Mouse (Mus musculus): ENCODE data around the gene Asl. TPM values are rescaled to one million over a fixed set of nuclear protein-coding genes. Genes with fewer than 3 reads are reported as not detected.

Asl gene
- polyA plus RNA-seq, 1 experiment: 27.9 TPM

DNA sequence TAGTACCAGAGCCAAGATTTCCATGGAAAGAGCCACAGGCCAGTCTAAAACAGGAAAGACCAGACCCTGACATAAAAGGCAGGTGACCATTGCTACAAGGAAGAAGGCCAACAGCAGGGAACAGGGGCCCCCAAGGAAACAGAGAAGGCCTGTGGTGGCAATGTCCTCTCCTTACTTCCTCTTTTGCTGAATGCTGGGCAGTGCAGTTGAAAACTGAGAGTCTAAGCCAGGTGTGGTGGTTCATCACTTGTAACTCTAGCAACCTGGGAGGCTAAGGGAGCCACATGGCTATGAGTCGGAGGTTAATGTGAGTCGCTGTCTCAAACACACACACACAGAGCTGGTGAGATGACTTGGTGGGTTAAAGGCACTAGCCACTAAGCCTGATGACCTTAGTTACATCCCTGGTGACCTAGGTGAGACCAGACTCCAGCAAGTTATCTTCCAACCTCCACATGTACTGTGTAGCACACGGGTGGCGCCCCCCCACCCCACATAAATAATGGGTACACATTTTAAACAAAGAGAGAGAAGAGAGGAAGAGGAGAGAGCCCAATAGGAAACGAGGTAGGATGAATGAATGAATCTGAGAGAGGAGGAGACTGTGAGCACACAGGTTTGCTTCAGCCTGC lies 27.6 kb downstream of the Asl start:
- no peak for TF ChIP-seq POLR2A (IDR thresholded peaks at IDR 0.05; ENCODE audit: borderline replicate concordance, extremely low read depth, insufficient read depth, insufficient read length, poor library complexity, severe bottlenecking)
- TF ChIP-seq CTCF (IDR thresholded peaks at IDR 0.05; ENCODE audit: borderline replicate concordance, extremely low read depth, insufficient read depth, insufficient read length): no peak

DNA sequence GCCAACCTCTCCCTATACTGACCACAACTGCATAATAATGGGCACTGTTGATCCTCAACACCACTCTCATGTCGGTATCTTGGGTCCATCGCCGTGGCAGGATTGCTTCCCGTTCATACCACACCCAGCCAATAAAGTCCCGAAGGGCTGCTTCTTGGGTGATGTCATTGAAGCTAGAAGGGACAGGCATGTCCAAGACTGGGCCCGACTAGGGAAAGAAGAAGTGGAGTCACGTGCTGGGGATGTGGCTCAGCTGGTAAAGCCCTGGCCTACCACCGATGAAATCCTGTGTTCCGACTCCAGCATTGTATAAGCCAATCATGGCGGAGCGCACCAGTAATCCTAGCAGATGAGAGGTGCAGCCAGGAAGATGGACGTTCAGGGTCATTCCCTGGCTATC lies 28.3 kb downstream of the Asl start:
- no peak for DNase-seq (ENCODE audit: low read depth)
- TF ChIP-seq POLR2A (IDR thresholded peaks at IDR 0.05; ENCODE audit: borderline replicate concordance, extremely low read depth, insufficient read depth, insufficient read length, poor library complexity, severe bottlenecking): no peak
- no peak for TF ChIP-seq CTCF (IDR thresholded peaks at IDR 0.05; ENCODE audit: borderline replicate concordance, extremely low read depth, insufficient read depth, insufficient read length)

More for the DNA sequence above, 27.6 kb downstream of the Asl start:
- DNase-seq (ENCODE audit: low read depth): no peak

DNA sequence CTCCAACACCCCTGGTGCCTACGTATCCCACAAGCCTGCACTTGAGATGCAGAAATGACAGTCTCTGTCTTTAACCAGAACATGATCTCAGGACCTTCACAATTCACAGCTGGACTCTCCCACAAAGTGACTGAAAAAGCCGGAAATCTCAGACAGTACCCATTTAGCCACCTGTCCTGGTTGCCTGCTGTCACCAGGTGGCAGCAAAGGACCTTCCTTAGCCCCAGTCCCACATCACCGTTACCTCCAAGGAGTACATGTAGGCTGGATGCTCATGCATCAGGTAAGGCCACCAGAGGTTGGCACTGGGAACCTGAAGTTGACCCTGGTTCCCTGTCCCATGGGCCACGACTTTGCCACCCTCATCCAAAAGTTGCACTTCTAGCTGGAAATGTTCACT lies 29.9 kb downstream of the Asl start:
- TF ChIP-seq POLR2A (IDR thresholded peaks at IDR 0.05; ENCODE audit: borderline replicate concordance, extremely low read depth, insufficient read depth, insufficient read length, poor library complexity, severe bottlenecking) (no peak), CTCF (IDR thresholded peaks at IDR 0.05; ENCODE audit: borderline replicate concordance, extremely low read depth, insufficient read depth, insufficient read length) (peak; percentile 82)
- peak; percentile 75 for DNase-seq (ENCODE audit: low read depth)

DNA sequence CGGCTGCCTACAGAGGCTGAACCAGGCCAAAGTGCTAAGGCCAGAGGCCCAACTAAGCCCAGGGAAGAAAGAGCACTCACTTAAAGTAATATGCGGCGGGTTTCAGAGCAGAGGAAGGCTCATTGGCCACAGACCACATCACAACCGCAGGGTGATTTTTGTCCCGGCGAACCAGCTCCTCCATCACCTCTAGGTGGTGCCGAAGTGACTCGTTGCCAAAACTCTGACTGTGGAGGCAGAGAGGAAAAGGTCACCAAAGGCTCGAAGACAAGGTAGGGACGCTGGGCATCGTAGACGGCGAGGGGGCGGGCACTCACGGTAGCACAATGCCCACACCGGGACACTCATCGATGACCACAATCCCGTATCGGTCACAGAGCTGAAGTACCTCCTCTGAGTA lies 31.3 kb downstream of the Asl start:
- no peak for TF ChIP-seq POLR2A (IDR thresholded peaks at IDR 0.05; ENCODE audit: borderline replicate concordance, extremely low read depth, insufficient read depth, insufficient read length, poor library complexity, severe bottlenecking)
- TF ChIP-seq CTCF (IDR thresholded peaks at IDR 0.05; ENCODE audit: borderline replicate concordance, extremely low read depth, insufficient read depth, insufficient read length): 0 out of 2 replicates have a peak, but pooled peaks have one; percentile 3
- no peak for DNase-seq (ENCODE audit: low read depth)

DNA sequence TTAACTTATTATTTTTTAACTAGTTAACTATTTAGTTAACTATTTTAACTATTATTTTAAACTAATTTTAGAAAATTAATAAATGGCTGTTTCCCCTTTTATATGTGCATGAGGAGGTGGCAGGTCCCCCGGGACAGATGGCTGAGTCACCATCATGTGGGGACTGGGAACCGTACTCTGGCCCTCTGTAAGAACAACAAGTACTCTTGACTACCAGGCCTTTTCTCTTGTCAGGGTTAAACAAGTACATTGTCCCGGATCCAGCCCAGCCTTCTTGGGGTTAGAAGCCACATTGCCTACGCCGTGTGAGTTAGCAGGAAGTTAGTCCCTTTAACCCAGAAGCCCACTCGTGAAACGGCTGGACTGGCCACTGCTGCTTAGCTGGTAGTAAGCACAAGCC lies 34.1 kb downstream of the Asl start:
- TF ChIP-seq POLR2A (IDR thresholded peaks at IDR 0.05; ENCODE audit: borderline replicate concordance, extremely low read depth, insufficient read depth, insufficient read length, poor library complexity, severe bottlenecking) (no peak), CTCF (IDR thresholded peaks at IDR 0.05; ENCODE audit: borderline replicate concordance, extremely low read depth, insufficient read depth, insufficient read length) (no peak)

DNA sequence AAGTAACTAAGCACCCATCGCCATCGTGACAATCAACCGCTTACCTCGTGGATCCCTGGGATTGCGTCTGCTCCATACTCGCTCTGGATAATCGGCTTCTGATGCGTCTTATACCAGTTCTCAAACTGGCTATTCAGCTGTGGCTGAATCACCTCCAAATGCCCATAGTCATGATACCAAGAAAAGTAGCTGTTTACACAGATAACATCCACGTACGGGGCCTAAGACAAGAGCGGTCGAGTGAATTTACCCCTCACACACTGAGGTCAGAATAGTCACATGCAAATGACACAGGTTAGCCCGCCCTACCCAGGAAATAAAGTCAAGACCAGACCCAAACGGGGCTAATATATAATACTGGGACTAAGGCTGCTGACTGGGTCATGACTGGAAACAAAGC lies 35.7 kb downstream of the Asl start:
- TF ChIP-seq POLR2A (IDR thresholded peaks at IDR 0.05; ENCODE audit: borderline replicate concordance, extremely low read depth, insufficient read depth, insufficient read length, poor library complexity, severe bottlenecking) (no peak), CTCF (IDR thresholded peaks at IDR 0.05; ENCODE audit: borderline replicate concordance, extremely low read depth, insufficient read depth, insufficient read length) (no peak)

More for the DNA sequence above, 34.1 kb downstream of the Asl start:
- no peak for DNase-seq (ENCODE audit: low read depth)

DNA sequence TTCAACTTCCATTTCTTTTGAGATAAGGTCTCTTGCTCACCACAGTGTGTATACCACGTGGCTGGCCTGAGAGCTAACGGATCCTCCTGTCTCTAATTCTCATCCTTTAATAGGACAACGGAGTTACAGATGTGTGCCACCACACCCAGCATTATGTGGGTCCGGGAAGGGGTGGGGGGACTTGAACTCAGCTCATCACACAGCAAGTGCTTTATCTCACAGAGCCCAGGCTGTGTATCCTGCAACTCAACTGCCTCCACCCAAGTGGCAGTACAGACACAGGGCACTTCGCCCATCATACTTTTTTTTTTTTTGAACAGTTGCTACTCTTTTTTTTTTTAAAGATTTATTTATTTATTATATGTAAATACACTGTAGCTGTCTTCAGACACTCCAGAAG lies 37.1 kb downstream of the Asl start:
- no peak for TF ChIP-seq CTCF (IDR thresholded peaks at IDR 0.05; ENCODE audit: borderline replicate concordance, extremely low read depth, insufficient read depth, insufficient read length)
- TF ChIP-seq POLR2A (IDR thresholded peaks at IDR 0.05; ENCODE audit: borderline replicate concordance, extremely low read depth, insufficient read depth, insufficient read length, poor library complexity, severe bottlenecking): no peak
- DNase-seq (ENCODE audit: low read depth): no peak

More for the DNA sequence above, 35.7 kb downstream of the Asl start:
- DNase-seq (ENCODE audit: low read depth): no peak

DNA sequence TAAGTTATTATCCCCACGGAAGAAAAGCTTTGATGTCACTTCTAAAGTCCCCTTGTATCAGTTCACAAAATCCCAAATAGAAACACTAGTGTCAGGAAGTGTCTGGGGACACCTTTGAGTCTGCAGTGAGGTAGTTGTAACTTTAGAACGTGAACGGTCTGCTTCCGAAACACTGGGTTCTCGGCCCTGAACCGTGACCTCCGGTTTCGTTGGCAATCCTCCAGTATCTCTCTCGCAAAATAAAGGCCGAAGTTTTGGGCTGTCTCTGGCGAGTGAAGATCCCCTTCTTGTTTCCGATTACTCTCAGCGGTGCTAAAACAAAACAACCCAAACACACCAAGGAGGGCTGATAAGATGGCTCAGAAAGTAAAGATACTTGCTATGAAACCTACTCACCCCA lies 39.7 kb downstream of the Asl start:
- TF ChIP-seq POLR2A (IDR thresholded peaks at IDR 0.05; ENCODE audit: borderline replicate concordance, extremely low read depth, insufficient read depth, insufficient read length, poor library complexity, severe bottlenecking): no peak
- TF ChIP-seq CTCF (IDR thresholded peaks at IDR 0.05; ENCODE audit: borderline replicate concordance, extremely low read depth, insufficient read depth, insufficient read length): no peak
- no peak for DNase-seq (ENCODE audit: low read depth)

DNA sequence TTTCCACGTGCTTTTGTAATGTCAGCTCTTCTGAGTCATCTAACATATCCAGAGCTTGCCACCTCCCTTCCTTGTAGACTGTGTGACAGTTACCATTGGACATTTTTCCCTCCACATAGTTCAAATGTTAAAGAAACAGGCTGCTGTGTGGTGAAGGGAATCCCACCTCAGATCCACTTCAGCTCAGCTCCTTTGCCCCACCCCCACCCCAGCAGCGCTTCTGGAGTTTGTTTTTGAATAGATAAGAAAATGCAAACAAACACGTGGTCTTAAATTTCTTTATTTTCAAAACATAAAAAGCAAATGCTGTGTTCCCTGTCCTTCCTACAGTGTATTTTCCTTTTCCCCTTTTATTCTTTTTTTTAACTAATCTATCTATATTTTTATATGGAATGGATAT lies 48.8 kb downstream of the Asl start:
- no peak for DNase-seq (ENCODE audit: low read depth)
- TF ChIP-seq CTCF (IDR thresholded peaks at IDR 0.05; ENCODE audit: borderline replicate concordance, extremely low read depth, insufficient read depth, insufficient read length): no peak
- no peak for TF ChIP-seq POLR2A (IDR thresholded peaks at IDR 0.05; ENCODE audit: borderline replicate concordance, extremely low read depth, insufficient read depth, insufficient read length, poor library complexity, severe bottlenecking)

DNA sequence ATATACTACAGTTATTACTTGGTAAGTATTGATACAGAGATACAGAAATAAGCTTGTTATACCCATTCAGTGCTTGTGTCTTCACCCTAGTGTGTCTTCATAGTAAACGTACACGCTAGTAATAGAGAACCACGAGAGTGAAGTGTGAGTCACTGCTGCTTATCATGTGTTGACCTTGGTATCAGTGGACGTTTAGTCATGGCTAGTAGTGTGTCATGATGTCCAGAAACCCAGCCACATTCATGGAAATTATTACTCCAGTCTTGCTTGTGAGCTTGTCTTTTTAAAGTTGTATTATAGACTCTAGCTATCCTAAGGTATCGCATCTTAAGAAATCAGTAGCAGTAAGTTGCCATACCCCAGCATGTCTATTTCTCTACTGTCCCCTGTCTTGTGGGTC lies 50.4 kb downstream of the Asl start:
- TF ChIP-seq CTCF (IDR thresholded peaks at IDR 0.05; ENCODE audit: borderline replicate concordance, extremely low read depth, insufficient read depth, insufficient read length): no peak
- no peak for TF ChIP-seq POLR2A (IDR thresholded peaks at IDR 0.05; ENCODE audit: borderline replicate concordance, extremely low read depth, insufficient read depth, insufficient read length, poor library complexity, severe bottlenecking)
- DNase-seq (ENCODE audit: low read depth): no peak

DNA sequence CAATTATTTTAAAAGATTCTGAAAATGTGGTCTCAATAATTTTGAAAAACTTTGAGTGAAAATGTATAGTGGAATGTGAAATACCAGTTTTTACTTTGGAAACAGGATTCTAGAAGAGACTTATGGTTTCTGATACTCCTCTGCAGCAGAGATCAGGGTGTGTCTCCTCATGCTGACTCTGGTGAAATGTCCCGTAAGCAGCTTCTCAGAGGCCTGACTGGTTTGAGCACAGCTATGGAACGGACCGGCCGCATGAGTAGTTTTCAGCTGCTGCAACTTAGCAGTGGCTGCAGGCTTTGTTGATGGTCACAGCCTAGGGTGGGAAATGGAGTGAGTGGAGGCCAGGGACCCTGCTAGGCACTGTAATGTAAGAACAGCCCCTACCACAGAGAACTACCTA lies 51.3 kb downstream of the Asl start:
- no peak for DNase-seq (ENCODE audit: low read depth)
- TF ChIP-seq CTCF (IDR thresholded peaks at IDR 0.05; ENCODE audit: borderline replicate concordance, extremely low read depth, insufficient read depth, insufficient read length) (no peak), POLR2A (IDR thresholded peaks at IDR 0.05; ENCODE audit: borderline replicate concordance, extremely low read depth, insufficient read depth, insufficient read length, poor library complexity, severe bottlenecking) (no peak)

DNA sequence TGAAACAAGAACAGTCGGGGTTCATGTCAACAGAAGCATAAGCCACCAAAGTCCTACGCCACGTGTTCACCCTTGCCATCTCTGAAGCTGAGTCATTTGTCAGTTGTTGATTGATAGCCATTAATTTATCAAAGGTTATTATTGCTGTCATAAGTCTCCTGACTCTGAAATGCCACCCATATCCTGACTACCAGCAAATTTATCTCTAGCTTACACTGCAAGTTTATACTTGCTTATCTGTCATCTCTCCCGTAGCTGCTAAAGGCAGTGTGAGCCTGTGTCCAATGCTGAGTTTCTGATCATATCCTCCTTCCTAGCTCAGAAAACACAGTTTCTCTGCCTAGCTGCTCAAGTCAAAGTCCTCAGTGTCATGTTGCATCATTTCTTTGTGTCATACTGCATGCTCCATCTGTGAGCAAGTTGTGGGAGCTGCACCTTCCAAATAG lies 54.2 kb downstream of the Asl start:
- DNase-seq (ENCODE audit: low read depth): no peak
- TF ChIP-seq POLR2A (IDR thresholded peaks at IDR 0.05; ENCODE audit: borderline replicate concordance, extremely low read depth, insufficient read depth, insufficient read length, poor library complexity, severe bottlenecking): no peak
- no peak for TF ChIP-seq CTCF (IDR thresholded peaks at IDR 0.05; ENCODE audit: borderline replicate concordance, extremely low read depth, insufficient read depth, insufficient read length)

Measured in brain, embryonic 14.5 days (tissue).